Mouse (Mus musculus): ENCODE measurements at regions not wholly inside any gene's neighbourhood (a gene's known extent, or its start where the extent isn't known, plus 50 kb on each side); places are given as distances from the start of the nearest gene placed in this dataset.

DNA sequence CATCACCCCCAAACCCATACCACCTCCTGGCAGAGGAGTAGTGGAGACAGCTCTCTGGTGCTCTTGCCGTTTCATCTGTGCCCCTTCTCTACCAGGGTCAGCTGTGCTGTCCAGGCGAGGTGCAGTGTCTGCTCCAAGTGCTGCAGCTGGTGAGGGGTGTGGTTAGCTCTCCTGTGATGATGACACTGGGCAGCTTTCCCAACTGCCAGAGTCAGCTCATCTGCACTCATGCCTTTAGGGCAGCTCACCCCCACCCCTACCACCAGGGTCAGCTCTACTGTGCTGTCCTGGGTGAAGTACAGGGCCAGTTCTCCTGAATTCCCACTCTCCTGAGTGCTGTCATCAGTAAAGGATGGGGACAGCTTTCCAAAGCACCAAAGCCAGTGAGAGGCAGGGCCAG lies 329.6 kb downstream of the Sv2b start:
- Histone ChIP-seq H3K4me3 (replicated peaks) (no peak overlapping the region), H3K4me1 (peaks cover 27% of the 10 kb centered on the region), H3K9me3 (peaks cover 11% of the 10 kb centered on the region), H3K36me3 (replicated peaks; ENCODE audit: low read length) (peaks cover 4% of the 10 kb centered on the region), H3K27me3 (replicated peaks) (no peaks in the 10 kb centered on the region)
- TF ChIP-seq FLI1 (IDR thresholded peaks at IDR 0.05; ENCODE audit: low read length) (no peak), GATA1 (IDR thresholded peaks at IDR 0.05; ENCODE audit: borderline replicate concordance, low read length) (no peak)

DNA sequence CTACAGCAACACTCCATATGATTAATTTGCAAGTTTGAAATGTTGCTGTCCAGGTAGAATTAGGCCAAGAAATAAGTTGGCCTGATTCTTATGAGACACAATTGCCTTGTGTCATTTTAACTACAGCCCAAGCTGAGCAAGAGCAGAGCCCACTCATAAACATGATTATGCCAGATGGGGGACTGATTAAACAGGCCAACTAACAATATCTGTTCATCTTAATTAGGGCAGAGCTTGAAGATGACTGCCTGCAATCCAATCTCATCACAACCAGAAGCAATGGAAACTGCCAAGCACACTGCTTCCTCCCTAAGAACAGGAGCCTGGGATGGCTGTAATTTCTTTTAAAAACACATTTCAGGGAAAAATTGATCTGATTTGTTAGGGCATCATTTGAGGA lies 333.1 kb downstream of the Sv2b start:
- H3K36me3 ChIP-seq (replicated peaks; ENCODE audit: low read length): no peaks in the 10 kb centered on the region
- H3K4me1 ChIP-seq: peaks cover 40% of the 10 kb centered on the region
- H3K27me3 ChIP-seq (replicated peaks): no peaks in the 10 kb centered on the region
- H3K9me3 ChIP-seq: no peaks in the 10 kb centered on the region
- H3K4me3 ChIP-seq (replicated peaks): no peak overlapping the region
- TF ChIP-seq GATA1 (IDR thresholded peaks at IDR 0.05; ENCODE audit: borderline replicate concordance, low read length) (no peak), FLI1 (IDR thresholded peaks at IDR 0.05; ENCODE audit: low read length) (no peak)

DNA sequence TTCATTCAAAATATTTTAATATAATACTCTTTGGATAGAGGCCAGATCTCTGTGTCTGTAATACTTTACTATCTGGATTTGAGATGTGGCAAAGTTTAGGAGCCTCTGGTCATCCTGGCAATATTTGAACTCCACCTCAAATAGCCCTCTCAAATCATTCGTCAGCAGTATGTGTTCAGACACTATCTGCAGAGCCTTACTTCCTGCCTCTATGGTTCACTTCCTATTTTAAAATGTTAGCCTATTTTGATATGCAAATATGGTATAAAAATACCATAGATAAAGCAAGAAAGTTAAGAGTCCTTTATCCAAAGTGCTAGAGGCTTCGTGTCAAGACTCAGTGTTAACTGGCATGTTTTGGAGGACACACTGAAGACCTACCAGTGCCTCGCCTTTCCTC lies 334.6 kb downstream of the Sv2b start:
- Histone ChIP-seq H3K4me3 (replicated peaks) (no peak overlapping the region), H3K27me3 (replicated peaks) (no peaks in the 10 kb centered on the region), H3K36me3 (replicated peaks; ENCODE audit: low read length) (no peaks in the 10 kb centered on the region), H3K4me1 (peaks cover 43% of the 10 kb centered on the region), H3K9me3 (no peaks in the 10 kb centered on the region)
- TF ChIP-seq GATA1 (IDR thresholded peaks at IDR 0.05; ENCODE audit: borderline replicate concordance, low read length) (no peak), FLI1 (IDR thresholded peaks at IDR 0.05; ENCODE audit: low read length) (no peak)

DNA sequence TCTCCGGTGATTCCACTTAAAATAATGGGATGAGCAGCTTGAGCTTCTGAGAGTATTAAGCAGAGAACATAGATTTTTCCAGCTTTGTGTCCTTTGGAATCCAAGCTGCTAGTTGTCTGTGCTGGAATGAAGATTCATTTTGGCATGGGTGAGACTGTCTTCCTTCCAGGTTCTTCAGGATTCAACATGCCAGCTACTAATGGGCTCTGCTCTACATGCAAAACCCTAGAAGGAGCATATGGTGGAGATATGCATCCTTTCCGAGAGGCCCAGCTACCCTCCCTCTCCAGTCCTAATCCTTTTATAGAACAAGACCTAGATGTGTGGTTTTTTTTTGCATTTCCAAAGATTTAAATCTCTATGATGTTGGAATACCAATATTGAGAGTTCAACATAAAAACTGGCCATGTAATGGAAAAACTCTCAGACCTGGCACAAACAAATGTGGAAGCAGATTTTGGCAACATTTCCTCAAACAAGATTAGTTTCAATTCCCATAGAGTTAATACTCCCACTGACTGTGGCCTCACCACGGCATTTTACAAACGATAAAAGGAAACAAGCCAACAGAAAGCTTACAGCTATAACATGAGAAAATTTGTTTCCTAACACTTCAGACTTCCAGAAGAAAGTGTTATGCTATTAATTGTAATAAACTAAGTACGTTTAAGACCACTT lies 364.5 kb downstream of the Sv2b start:
- no peaks in the 10 kb centered on the region for H3K9me3 ChIP-seq
- no peaks in the 10 kb centered on the region for H3K36me3 ChIP-seq (replicated peaks; ENCODE audit: low read length)
- H3K27me3 ChIP-seq (replicated peaks): no peaks in the 10 kb centered on the region
- TF ChIP-seq FLI1 (IDR thresholded peaks at IDR 0.05; ENCODE audit: low read length) (no peak), GATA1 (IDR thresholded peaks at IDR 0.05; ENCODE audit: borderline replicate concordance, low read length) (no peak)
- H3K4me1 ChIP-seq: peaks cover 13% of the 10 kb centered on the region; the same call in 1 of the 2 replicates
- H3K4me3 ChIP-seq (replicated peaks): no peak overlapping the region

- no peaks in the 10 kb centered on the region for H3K36me3 ChIP-seq (replicated peaks; ENCODE audit: low read length)
- H3K9me3 ChIP-seq: no peaks in the 10 kb centered on the region
- H3K4me3 ChIP-seq (replicated peaks): no peak overlapping the region
- peaks cover 13% of the 10 kb centered on the region; the same call in 1 of the 2 replicates for H3K4me1 ChIP-seq
- no peaks in the 10 kb centered on the region for H3K27me3 ChIP-seq (replicated peaks)
- TF ChIP-seq GATA1 (IDR thresholded peaks at IDR 0.05; ENCODE audit: borderline replicate concordance, low read length): no peak
- TF ChIP-seq FLI1 (IDR thresholded peaks at IDR 0.05; ENCODE audit: low read length): no peak
Observed at GRCm38 (mm10) chr7:74942917-74943316, 366.1 kb downstream of the Sv2b start.

GRCm38 (mm10) chr7:74942146-74942545 lies 366.9 kb downstream of the Sv2b start:
- no peak for TF ChIP-seq FLI1 (IDR thresholded peaks at IDR 0.05; ENCODE audit: low read length)
- TF ChIP-seq GATA1 (IDR thresholded peaks at IDR 0.05; ENCODE audit: borderline replicate concordance, low read length): no peak
- H3K4me3 ChIP-seq (replicated peaks): no peak overlapping the region
- peaks cover 13% of the 10 kb centered on the region; the same call in 1 of the 2 replicates for H3K4me1 ChIP-seq
- no peaks in the 10 kb centered on the region for H3K9me3 ChIP-seq
- no peaks in the 10 kb centered on the region for H3K27me3 ChIP-seq (replicated peaks)
- H3K36me3 ChIP-seq (replicated peaks; ENCODE audit: low read length): no peaks in the 10 kb centered on the region

DNA sequence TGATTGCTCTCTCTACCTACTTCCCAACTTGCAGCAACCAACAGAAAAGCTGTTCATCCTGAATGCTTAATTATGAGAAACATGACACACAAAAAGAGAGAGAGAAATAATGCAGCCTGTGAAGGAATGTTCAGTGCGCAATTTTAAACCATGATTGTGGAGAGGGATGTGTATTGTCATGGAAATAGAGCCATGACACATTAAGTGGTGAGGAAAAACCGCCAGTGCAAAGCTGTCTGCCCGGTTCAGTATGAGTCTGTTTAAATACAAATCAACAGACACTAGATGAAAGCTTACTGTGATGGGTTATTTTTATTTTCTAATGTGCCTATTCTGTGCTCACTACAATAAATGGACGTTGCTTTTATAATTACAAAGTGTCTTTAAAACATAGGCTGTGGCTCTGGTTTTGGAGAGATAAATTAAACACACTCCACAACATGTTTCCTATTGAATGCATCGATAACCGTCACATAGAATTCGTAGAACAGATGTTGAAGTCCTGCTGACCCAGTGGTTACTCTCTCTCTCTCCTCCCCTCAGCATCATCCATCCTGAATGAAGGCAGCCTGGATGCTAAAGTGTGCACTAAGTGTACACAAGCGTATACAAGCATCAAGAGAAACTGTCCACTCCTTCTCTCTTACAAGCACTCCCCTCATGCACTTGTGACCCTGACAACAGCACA lies 374.7 kb upstream of the Slco3a1 start:
- no peaks in the 10 kb centered on the region for H3K36me3 ChIP-seq (replicated peaks; ENCODE audit: low read length)
- no peaks in the 10 kb centered on the region for H3K27me3 ChIP-seq (replicated peaks)
- peak overlapping the region; percentile 7 for H3K4me3 ChIP-seq (replicated peaks)
- peaks cover 31% of the 10 kb centered on the region for H3K4me1 ChIP-seq
- H3K9me3 ChIP-seq: no peaks in the 10 kb centered on the region
- TF ChIP-seq GATA1 (IDR thresholded peaks at IDR 0.05; ENCODE audit: borderline replicate concordance, low read length): no peak
- no peak for TF ChIP-seq FLI1 (IDR thresholded peaks at IDR 0.05; ENCODE audit: low read length)

GRCm38 (mm10) chr7:74928226-74928927 lies 373.8 kb upstream of the Slco3a1 start:
- Histone ChIP-seq H3K4me1 (peaks cover 31% of the 10 kb centered on the region), H3K9me3 (no peaks in the 10 kb centered on the region), H3K36me3 (replicated peaks; ENCODE audit: low read length) (no peaks in the 10 kb centered on the region), H3K27me3 (replicated peaks) (no peaks in the 10 kb centered on the region), H3K4me3 (replicated peaks) (peak overlapping the region; percentile 20)
- TF ChIP-seq FLI1 (IDR thresholded peaks at IDR 0.05; ENCODE audit: low read length) (no peak), GATA1 (IDR thresholded peaks at IDR 0.05; ENCODE audit: borderline replicate concordance, low read length) (peak; percentile 69; the same call in 1 of the 3 replicates)

DNA sequence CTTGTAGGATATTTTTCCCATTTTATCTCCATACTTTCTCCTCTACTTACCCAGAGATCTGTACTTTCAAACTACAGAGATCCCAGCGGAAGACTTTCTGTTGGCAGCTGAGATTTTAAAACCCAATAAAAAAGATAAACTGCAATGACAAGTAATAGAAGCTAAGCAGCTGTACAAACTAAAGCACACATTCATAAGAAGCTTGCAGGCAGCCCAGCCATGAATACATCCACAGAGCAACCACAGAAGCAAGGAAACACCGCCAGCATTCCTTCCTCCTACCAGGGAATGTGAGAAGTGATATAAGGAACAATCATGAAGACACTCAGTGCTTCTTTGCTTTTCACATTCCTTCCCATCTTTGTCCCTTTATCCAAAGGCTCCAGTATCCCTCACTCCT lies 372.1 kb upstream of the Slco3a1 start:
- Histone ChIP-seq H3K4me3 (replicated peaks) (no peak overlapping the region), H3K27me3 (replicated peaks) (no peaks in the 10 kb centered on the region), H3K4me1 (peaks cover 34% of the 10 kb centered on the region), H3K9me3 (no peaks in the 10 kb centered on the region), H3K36me3 (replicated peaks; ENCODE audit: low read length) (no peaks in the 10 kb centered on the region)
- TF ChIP-seq GATA1 (IDR thresholded peaks at IDR 0.05; ENCODE audit: borderline replicate concordance, low read length) (no peak), FLI1 (IDR thresholded peaks at IDR 0.05; ENCODE audit: low read length) (no peak)

- Histone ChIP-seq H3K9me3 (no peaks in the 10 kb centered on the region), H3K4me1 (peaks cover 15% of the 10 kb centered on the region), H3K4me3 (replicated peaks) (no peak overlapping the region), H3K36me3 (replicated peaks; ENCODE audit: low read length) (no peaks in the 10 kb centered on the region), H3K27me3 (replicated peaks) (no peaks in the 10 kb centered on the region)
- TF ChIP-seq GATA1 (IDR thresholded peaks at IDR 0.05; ENCODE audit: borderline replicate concordance, low read length): no peak
- no peak for TF ChIP-seq FLI1 (IDR thresholded peaks at IDR 0.05; ENCODE audit: low read length)
Observed at GRCm38 (mm10) chr7:74924156-74924555, 369.6 kb upstream of the Slco3a1 start.

Data from megakaryocyte, embryonic 14.5 days (primary cell).